Mouse (Mus musculus): ENCODE measurements around the gene Zfp362. TPM values are rescaled to one million over a fixed set of nuclear protein-coding genes. Genes with fewer than 3 reads are reported as not detected.

Zfp362 gene
- polyA plus RNA-seq, 1 experiment, result 9.9 TPM

GRCm38 (mm10) chr4:128848961-128849360 is 43.1 kb upstream of the Zfp362 start:
- Histone ChIP-seq H3K79me2 (ENCODE audit: control insufficient read depth, insufficient read depth) (no peaks in the 10 kb centered on the region), H3K4me3 (ENCODE audit: insufficient read depth, poor library complexity, severe bottlenecking) (no peak overlapping the region), H3K27me3 (ENCODE audit: control insufficient read depth, insufficient read depth, insufficient read length) (peaks cover 10% of the 10 kb centered on the region), H3ac (ENCODE audit: control insufficient read depth, insufficient read length, low read depth) (no peak overlapping the region), H3K36me3 (ENCODE audit: control insufficient read depth, insufficient read depth) (no peaks in the 10 kb centered on the region), H3K79me3 (ENCODE audit: low read depth) (no peaks in the 10 kb centered on the region)
- TF ChIP-seq CEBPB (IDR thresholded peaks at IDR 0.05; ENCODE audit: low read depth) (no peak), MAX (IDR thresholded peaks at IDR 0.05) (no peak), MYOG (IDR thresholded peaks at IDR 0.05; ENCODE audit: control insufficient read depth, extremely low read depth, insufficient read length) (no peak), MYOD1 (IDR thresholded peaks at IDR 0.05; ENCODE audit: control insufficient read depth, insufficient read length, low read depth) (no peak), USF1 (IDR thresholded peaks at IDR 0.05; ENCODE audit: low read depth) (no peak), FOSL1 (IDR thresholded peaks at IDR 0.05; ENCODE audit: insufficient read depth, low read length, poor library complexity, severe bottlenecking) (no peak), CTCF (IDR thresholded peaks at IDR 0.05; ENCODE audit: control insufficient read depth, insufficient read depth, insufficient read length) (no peak)

- Histone ChIP-seq H3K79me2 (ENCODE audit: control insufficient read depth, insufficient read depth) (no peaks in the 10 kb centered on the region), H3K36me3 (ENCODE audit: control insufficient read depth, insufficient read depth) (no peaks in the 10 kb centered on the region), H3ac (ENCODE audit: control insufficient read depth, insufficient read length, low read depth) (no peak overlapping the region), H3K79me3 (ENCODE audit: low read depth) (no peaks in the 10 kb centered on the region), H3K4me3 (ENCODE audit: insufficient read depth, poor library complexity, severe bottlenecking) (no peak overlapping the region), H3K27me3 (ENCODE audit: control insufficient read depth, insufficient read depth, insufficient read length) (peaks cover 20% of the 10 kb centered on the region)
- TF ChIP-seq MYOD1 (IDR thresholded peaks at IDR 0.05; ENCODE audit: control insufficient read depth, insufficient read length, low read depth) (no peak), MYOG (IDR thresholded peaks at IDR 0.05; ENCODE audit: control insufficient read depth, extremely low read depth, insufficient read length) (no peak), FOSL1 (IDR thresholded peaks at IDR 0.05; ENCODE audit: insufficient read depth, low read length, poor library complexity, severe bottlenecking) (no peak), MAX (IDR thresholded peaks at IDR 0.05) (no peak), CEBPB (IDR thresholded peaks at IDR 0.05; ENCODE audit: low read depth) (no peak), CTCF (IDR thresholded peaks at IDR 0.05; ENCODE audit: control insufficient read depth, insufficient read depth, insufficient read length) (no peak), USF1 (IDR thresholded peaks at IDR 0.05; ENCODE audit: low read depth) (no peak)
Measured at GRCm38 (mm10) chr4:128845367-128845973, 39.6 kb upstream of the Zfp362 start.

GRCm38 (mm10) chr4:128844566-128844965 is 38.7 kb upstream of the Zfp362 start:
- Histone ChIP-seq H3K4me3 (ENCODE audit: insufficient read depth, poor library complexity, severe bottlenecking) (no peak overlapping the region), H3K27me3 (ENCODE audit: control insufficient read depth, insufficient read depth, insufficient read length) (peaks cover 20% of the 10 kb centered on the region), H3K79me2 (ENCODE audit: control insufficient read depth, insufficient read depth) (no peaks in the 10 kb centered on the region), H3ac (ENCODE audit: control insufficient read depth, insufficient read length, low read depth) (no peak overlapping the region), H3K79me3 (ENCODE audit: low read depth) (no peaks in the 10 kb centered on the region), H3K36me3 (ENCODE audit: control insufficient read depth, insufficient read depth) (no peaks in the 10 kb centered on the region)
- TF ChIP-seq CEBPB (IDR thresholded peaks at IDR 0.05; ENCODE audit: low read depth), result no peak
- no peak for TF ChIP-seq CTCF (IDR thresholded peaks at IDR 0.05; ENCODE audit: control insufficient read depth, insufficient read depth, insufficient read length)
- TF ChIP-seq MYOG (IDR thresholded peaks at IDR 0.05; ENCODE audit: control insufficient read depth, extremely low read depth, insufficient read length), result no peak

GRCm38 (mm10) chr4:128841259-128841658 is 35.4 kb upstream of the Zfp362 start:
- no peak overlapping the region for H3ac ChIP-seq (ENCODE audit: control insufficient read depth, insufficient read length, low read depth)
- no peaks in the 10 kb centered on the region for H3K79me3 ChIP-seq (ENCODE audit: low read depth)
- TF ChIP-seq FOSL1 (IDR thresholded peaks at IDR 0.05; ENCODE audit: insufficient read depth, low read length, poor library complexity, severe bottlenecking) (no peak), CTCF (IDR thresholded peaks at IDR 0.05; ENCODE audit: control insufficient read depth, insufficient read depth, insufficient read length) (no peak), USF1 (IDR thresholded peaks at IDR 0.05; ENCODE audit: low read depth) (no peak), MYOD1 (IDR thresholded peaks at IDR 0.05; ENCODE audit: control insufficient read depth, insufficient read length, low read depth) (no peak), CEBPB (IDR thresholded peaks at IDR 0.05; ENCODE audit: low read depth) (no peak), MAX (IDR thresholded peaks at IDR 0.05) (no peak), MYOG (IDR thresholded peaks at IDR 0.05; ENCODE audit: control insufficient read depth, extremely low read depth, insufficient read length) (no peak)
- H3K36me3 ChIP-seq (ENCODE audit: control insufficient read depth, insufficient read depth), result no peaks in the 10 kb centered on the region
- H3K27me3 ChIP-seq (ENCODE audit: control insufficient read depth, insufficient read depth, insufficient read length), result peaks cover 16% of the 10 kb centered on the region
- no peaks in the 10 kb centered on the region for H3K79me2 ChIP-seq (ENCODE audit: control insufficient read depth, insufficient read depth)
- no peak overlapping the region for H3K4me3 ChIP-seq (ENCODE audit: insufficient read depth, poor library complexity, severe bottlenecking)

- H3ac ChIP-seq (ENCODE audit: control insufficient read depth, insufficient read length, low read depth), result no peak overlapping the region
- no peaks in the 10 kb centered on the region for H3K36me3 ChIP-seq (ENCODE audit: control insufficient read depth, insufficient read depth)
- H3K27me3 ChIP-seq (ENCODE audit: control insufficient read depth, insufficient read depth, insufficient read length), result peaks cover 20% of the 10 kb centered on the region
- no peaks in the 10 kb centered on the region for H3K79me3 ChIP-seq (ENCODE audit: low read depth)
- H3K79me2 ChIP-seq (ENCODE audit: control insufficient read depth, insufficient read depth), result no peaks in the 10 kb centered on the region
- H3K4me3 ChIP-seq (ENCODE audit: insufficient read depth, poor library complexity, severe bottlenecking), result no peak overlapping the region
- TF ChIP-seq MAX (IDR thresholded peaks at IDR 0.05) (no peak), MYOD1 (IDR thresholded peaks at IDR 0.05; ENCODE audit: control insufficient read depth, insufficient read length, low read depth) (no peak)
Measured at GRCm38 (mm10) chr4:128839811-128840738, 34.2 kb upstream of the Zfp362 start.

All from C2C12 (cell line).